Mouse (Mus musculus) limb, embryonic 14.5 days (tissue): Measurements from ENCODE around the gene Blm. TPM values are rescaled to one million over a fixed set of nuclear protein-coding genes. Genes with fewer than 3 reads are reported as not detected.

Experiments used
- ATAC-seq: fragments of 200-750 bp; cut with Nextera tagmentation; 2 replicates; pipeline ENCODE4 v1.8.0; 2017; ENCODE audit warnings: low read depth, moderate number of reproducible peaks, moderate TSS enrichment; ENCODE audit not compliant: low FRiP score
- DNase-seq: peaks from one replicate; pipeline ENCODE4 v3.0.0-alpha.2; 2015; ENCODE audit warnings: low spot score
- H3K27ac ChIP-seq: fragments of 300-500 bp; sonication (generic); replicated peaks from 2 replicates; pipeline ENCODE4 v1.5.1; 2014; ENCODE audit warnings: low read depth, mild to moderate bottlenecking, low read length, moderate library complexity, mixed read lengths
- H3K27me3 ChIP-seq: fragments of 300-500 bp; sonication (generic); 2 replicates; pipeline ENCODE4 v1.6.1; 2014; ENCODE audit warnings: low read length, mixed read lengths; ENCODE audit not compliant: control insufficient read depth, insufficient read depth
- H3K36me3 ChIP-seq: fragments of 300-500 bp; sonication (generic); 2 replicates; pipeline ENCODE4 v1.6.1; 2014; ENCODE audit warnings: mild to moderate bottlenecking, low read length, moderate library complexity, mixed read lengths; ENCODE audit not compliant: control insufficient read depth, insufficient read depth
- H3K4me1 ChIP-seq: fragments of 300-500 bp; sonication (generic); 2 replicates; pipeline ENCODE4 v1.6.1; 2014; ENCODE audit warnings: antibody characterized with exemption, low read length, mixed read lengths; ENCODE audit not compliant: control insufficient read depth, insufficient read depth
- H3K4me2 ChIP-seq: fragments of 300-500 bp; sonication (generic); replicated peaks from 2 replicates; pipeline ENCODE4 v1.6.1; 2014; ENCODE audit warnings: low read depth, mild to moderate bottlenecking, low read length, moderate library complexity; ENCODE audit not compliant: severe bottlenecking
- H3K4me3 ChIP-seq: fragments of 300-500 bp; sonication (generic); replicated peaks from 2 replicates; pipeline ENCODE4 v1.5.1; 2014; ENCODE audit warnings: low read length
- H3K9ac ChIP-seq: fragments of 300-500 bp; sonication (generic); 2 replicates; pipeline ENCODE4 v1.6.1; 2014; ENCODE audit warnings: mild to moderate bottlenecking, low read depth, low read length, moderate library complexity; ENCODE audit not compliant: severe bottlenecking
- H3K9me3 ChIP-seq: fragments of 300-500 bp; sonication (generic); 2 replicates; pipeline ENCODE4 v1.6.1; 2016; ENCODE audit warnings: low read length; ENCODE audit not compliant: control insufficient read depth
- POLR2A ChIP-seq: fragments of 200-500 bp; IDR thresholded peaks from 2 replicates; pipeline ENCODE4 v1.8.0; 2012; ENCODE audit warnings: inconsistent platforms, mild to moderate bottlenecking, moderate library complexity, borderline replicate concordance; ENCODE audit not compliant: insufficient read depth, insufficient read length; ENCODE audit errors: extremely low read depth
- WGBS: fragments of 180-500 bp; shearing (Covaris S2); extraction: QIAGEN DNeasy Blood & Tissue Kit; methylation state at CpG from one replicate; pipeline ENCODE4 v1.1.7; 2014; 5-methylcytosine and 5-hydroxymethylcytosine counted together
- polyA plus RNA-seq, 2 experiments: library from polyadenylated mRNA; depleted of rRNA in 1 of 2; stranded (reverse) in 1 of 2; unstranded in 1 of 2; fragments of >200 nt; fragmentation: Nextera tagmentation in 1 of 2; extraction: Ambion mirVana in 1 of 2; gene quantifications; 2 replicates each; pipeline versions ENCODE4 v1.2.1 to v1.2.3; 2012 to 2014

Blm gene
- polyA plus RNA-seq, 2 experiments, result 16.2 to 17.8 TPM

DNA sequence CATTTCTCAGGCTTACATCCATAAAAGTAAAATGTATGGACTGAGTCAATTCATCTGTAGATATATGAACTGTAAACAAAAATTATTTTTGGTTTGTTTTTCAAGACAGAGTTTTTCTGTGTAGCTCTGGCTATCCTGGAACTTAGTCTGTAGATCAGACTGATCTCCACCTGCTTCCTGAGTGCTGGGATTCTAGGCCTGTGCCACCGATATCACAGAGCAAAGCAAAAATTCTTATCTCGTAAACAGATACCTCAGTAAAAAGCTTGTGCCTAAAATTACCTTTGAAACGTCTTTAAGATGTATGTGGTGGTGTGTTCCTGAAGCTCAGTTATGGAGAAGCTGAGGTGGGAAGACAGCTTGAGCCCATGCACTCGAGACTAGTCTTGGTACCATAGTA, 47.7 kb downstream of the Blm start:
- 82% methylated on average over 4 of the region's 4 CpGs for WGBS
- no peaks in the 10 kb centered on the region for H3K9me3 ChIP-seq
- ATAC-seq (no peak), DNase-seq (no peak)
- H3K27ac ChIP-seq, result no peak overlapping the region
- no peak overlapping the region for H3K4me2 ChIP-seq
- no peak overlapping the region for H3K4me3 ChIP-seq
- H3K9ac ChIP-seq, result no peak overlapping the region
- no peaks in the 10 kb centered on the region for H3K27me3 ChIP-seq
- H3K36me3 ChIP-seq, result peaks cover 6% of the 10 kb centered on the region; the same call in 1 of the 2 replicates
- H3K4me1 ChIP-seq, result no peaks in the 10 kb centered on the region
- no peak for TF ChIP-seq POLR2A

DNA sequence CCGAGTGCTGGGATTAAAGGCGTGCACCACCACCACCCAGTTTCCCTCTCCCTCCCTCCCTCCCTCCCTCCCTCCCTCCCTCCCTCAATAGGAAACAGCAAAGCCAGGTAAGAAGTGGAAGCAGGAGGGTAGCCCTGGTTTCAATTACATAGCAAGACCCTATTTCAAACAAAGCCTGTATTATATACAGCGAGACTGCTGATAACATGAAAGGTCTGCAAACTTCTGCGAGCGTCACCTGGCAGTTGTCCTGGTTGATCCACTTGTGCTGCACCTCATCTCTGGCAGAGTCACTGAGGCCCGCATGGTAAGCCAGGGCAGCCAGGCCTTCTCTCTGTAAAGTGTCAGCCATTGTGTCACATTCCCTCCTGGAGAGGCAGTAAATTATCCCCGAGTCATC, 54.8 kb downstream of the Blm start:
- DNase-seq (no peak), ATAC-seq (no peak)
- TF ChIP-seq POLR2A, result no peak
- WGBS, result 31% methylated on average over 7 of the region's 7 CpGs
- Histone ChIP-seq H3K36me3 (peaks cover 10% of the 10 kb centered on the region), H3K9me3 (no peaks in the 10 kb centered on the region), H3K27me3 (no peaks in the 10 kb centered on the region), H3K4me3 (no peak overlapping the region), H3K4me2 (no peak overlapping the region), H3K4me1 (no peaks in the 10 kb centered on the region), H3K27ac (no peak overlapping the region), H3K9ac (no peak overlapping the region)

DNA sequence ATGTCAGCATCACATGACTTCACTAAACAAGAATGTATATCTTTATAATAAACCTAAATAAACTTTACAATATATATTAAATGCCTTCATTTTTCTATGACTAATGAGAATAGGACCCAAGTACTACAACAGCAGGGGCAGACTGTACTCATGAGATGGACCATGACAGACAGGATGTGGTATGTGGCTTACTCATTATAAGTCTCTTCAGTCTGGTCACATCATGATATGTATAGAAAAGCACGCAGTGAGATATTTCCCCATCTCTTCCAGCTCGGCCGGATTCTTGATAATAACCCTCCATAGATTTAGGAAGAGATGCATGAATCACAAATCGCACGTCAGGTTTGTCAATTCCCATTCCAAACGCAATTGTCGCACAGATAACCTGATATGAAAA, 61.1 kb downstream of the Blm start:
- H3K4me3 ChIP-seq, result no peak overlapping the region
- no peak for TF ChIP-seq POLR2A
- H3K27ac ChIP-seq, result no peak overlapping the region
- DNase-seq (no peak), ATAC-seq (no peak)
- no peaks in the 10 kb centered on the region for H3K4me1 ChIP-seq
- no peak overlapping the region for H3K4me2 ChIP-seq
- H3K9ac ChIP-seq, result no peak overlapping the region
- 96% methylated on average over 7 of the region's 7 CpGs for WGBS
- H3K27me3 ChIP-seq, result no peaks in the 10 kb centered on the region
- H3K9me3 ChIP-seq, result no peaks in the 10 kb centered on the region
- peaks cover 22% of the 10 kb centered on the region for H3K36me3 ChIP-seq

DNA sequence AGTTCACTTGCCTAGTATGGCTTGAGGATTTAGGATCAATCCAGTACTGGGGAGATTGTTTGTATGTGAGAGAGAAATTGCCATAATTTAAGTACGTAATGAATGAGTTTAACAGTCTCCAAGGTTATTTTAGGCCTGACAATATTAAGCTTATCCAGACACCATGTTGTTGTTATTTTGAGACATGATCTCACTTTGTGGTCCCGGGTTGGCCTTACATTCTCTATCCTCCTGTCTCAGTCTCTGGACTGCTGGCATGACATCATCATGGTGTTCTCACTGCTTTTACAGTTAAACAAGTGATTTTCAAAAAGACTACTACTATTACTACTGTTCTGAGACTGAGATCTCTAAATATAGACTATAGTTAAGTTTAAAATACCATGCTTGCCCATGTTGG, 66.1 kb downstream of the Blm start:
- Histone ChIP-seq H3K9me3 (no peaks in the 10 kb centered on the region), H3K4me1 (no peaks in the 10 kb centered on the region), H3K4me2 (no peak overlapping the region), H3K27ac (no peak overlapping the region), H3K9ac (no peak overlapping the region), H3K27me3 (no peaks in the 10 kb centered on the region), H3K36me3 (peaks cover 15% of the 10 kb centered on the region), H3K4me3 (no peak overlapping the region)
- 90% methylated on average over 2 of the region's 2 CpGs for WGBS
- no peak for ATAC-seq
- TF ChIP-seq POLR2A, result no peak
- no peak for DNase-seq

DNA sequence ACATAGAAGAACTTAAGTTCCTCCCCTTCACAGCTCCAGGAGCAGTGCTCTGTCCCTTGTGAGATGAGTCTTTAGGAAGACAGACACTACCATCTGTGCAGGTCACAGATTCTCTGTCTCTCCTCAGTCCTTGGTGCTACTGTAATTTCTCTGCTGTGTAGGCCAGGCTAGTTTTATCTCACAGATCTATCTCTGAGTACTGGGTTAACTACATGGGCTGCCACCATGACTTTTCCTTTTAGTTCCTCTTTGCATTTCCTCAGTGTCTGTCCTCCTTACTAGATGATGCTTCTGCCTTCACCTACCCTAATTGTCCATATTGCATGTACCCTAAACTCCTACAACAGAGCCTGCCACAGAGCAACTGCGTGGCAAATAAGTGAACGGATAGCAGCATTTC, 67.6 kb downstream of the Blm start:
- Histone ChIP-seq H3K27ac (no peak overlapping the region), H3K4me1 (no peaks in the 10 kb centered on the region), H3K4me2 (no peak overlapping the region), H3K4me3 (no peak overlapping the region), H3K27me3 (no peaks in the 10 kb centered on the region), H3K9ac (no peak overlapping the region), H3K36me3 (peaks cover 15% of the 10 kb centered on the region), H3K9me3 (no peaks in the 10 kb centered on the region)
- ATAC-seq (no peak), DNase-seq (no peak)
- TF ChIP-seq POLR2A, result no peak
- whole genome bisulfite sequencing, result 97% methylated on average over 2 of the region's 2 CpGs

DNA sequence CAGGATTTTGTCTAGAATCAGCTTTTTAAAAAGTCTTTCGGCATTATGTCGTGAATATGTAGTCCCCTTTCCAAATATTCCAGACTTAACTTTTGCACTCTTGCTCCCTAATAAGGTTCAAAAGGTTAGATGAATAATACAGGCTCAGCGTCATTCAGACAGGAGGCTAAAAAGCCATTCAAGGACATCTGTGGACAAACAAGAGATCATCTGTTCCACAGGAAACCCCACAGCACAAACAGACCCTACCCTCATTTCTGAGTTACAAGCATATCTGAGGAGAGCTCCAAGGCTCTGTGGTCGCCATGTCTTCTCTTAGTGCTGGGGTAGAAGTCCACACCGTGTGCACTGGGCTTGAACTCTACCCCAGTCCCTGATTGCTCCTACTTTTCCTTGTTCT, 70.1 kb downstream of the Blm start:
- ATAC-seq (no peak), DNase-seq (no peak)
- no peak overlapping the region for H3K27ac ChIP-seq
- H3K36me3 ChIP-seq, result peaks cover 26% of the 10 kb centered on the region
- H3K9me3 ChIP-seq, result no peaks in the 10 kb centered on the region
- TF ChIP-seq POLR2A, result no peak
- H3K9ac ChIP-seq, result no peak overlapping the region
- no peaks in the 10 kb centered on the region for H3K4me1 ChIP-seq
- no peak overlapping the region for H3K4me3 ChIP-seq
- no peak overlapping the region for H3K4me2 ChIP-seq
- H3K27me3 ChIP-seq, result no peaks in the 10 kb centered on the region
- WGBS, result 88% methylated on average over 5 of the region's 5 CpGs
